Mouse (Mus musculus): Measurements from ENCODE around the gene Naa38. TPM values are rescaled to one million over a fixed set of nuclear protein-coding genes. Genes with fewer than 3 reads are reported as not detected.
A peak's percentile ranks its signal among the peaks of the same experiment; 100 is the strongest.

Gene Naa38
- polyA plus RNA-seq, 1 experiment from 2014 or later: 174 TPM

GRCm38 (mm10) chr11:69398059-69398458 is 2.8 kb downstream of the Naa38 start, which contains the start of gene Tmem88:
TSS of gene Tmem88 (minus strand) at chr11:69398234.
- 0% methylated on average over 16 of the region's 16 CpGs for WGBS

GRCm38 (mm10) chr11:69398486-69399200 is 3.4 kb downstream of the Naa38 start:
- Histone ChIP-seq H3K27me3 (ENCODE audit: control insufficient read depth, insufficient read depth, low read length) (no peaks in the 10 kb centered on the region), H3K4me3 (ENCODE audit: control insufficient read depth in 1 of 2, insufficient read depth in 1 of 2, low read depth in 1 of 2, low read length in 2 of 2) (peak overlapping the region; percentile 59 to 60; a peak in 3 of 4 replicates), H3K4me2 (ENCODE audit: low read length) (peak overlapping the region; percentile 73), H3K9ac (ENCODE audit: low read length) (peak overlapping the region; percentile 83), H3K27ac (replicated peaks in 1 of 2; ENCODE audit: control insufficient read depth in 1 of 2, insufficient read depth in 1 of 2, low read depth in 2 of 2, low read length in 2 of 2) (peak overlapping the region in 1 of 2 experiments; percentile 95; a peak in 2 of 4 replicates), H3K4me1 (ENCODE audit: control insufficient read depth in 2 of 2, insufficient read depth in 2 of 2, low read length in 2 of 2) (peaks cover 17 to 21% of the 10 kb centered on the region in 2 experiments), H3K9me3 (ENCODE audit: control insufficient read depth, low read length) (no peaks in the 10 kb centered on the region), H3K36me3 (ENCODE audit: control insufficient read depth, insufficient read depth, low read length) (peaks cover 41% of the 10 kb centered on the region)
- WGBS: 17% methylated on average over 21 of the region's 21 CpGs
- no peak for ATAC-seq (ENCODE audit: insufficient number of reproducible peaks, insufficient read depth, low FRiP score, low read depth)

More at GRCm38 (mm10) chr11:69398059-69398458, 2.8 kb downstream of the Naa38 start, which contains the start of gene Tmem88:
- Histone ChIP-seq H3K9ac (ENCODE audit: low read length) (peak within 1 kb of the TSS; percentile 83), H3K27me3 (ENCODE audit: control insufficient read depth, insufficient read depth, low read length) (no peaks in the 10 kb centered on the region), H3K36me3 (ENCODE audit: control insufficient read depth, insufficient read depth, low read length) (peaks cover 36% of the 10 kb centered on the region), H3K4me2 (ENCODE audit: low read length) (peak within 1 kb of the TSS; percentile 73), H3K9me3 (ENCODE audit: control insufficient read depth, low read length) (no peaks in the 10 kb centered on the region), H3K4me1 (ENCODE audit: control insufficient read depth in 2 of 2, insufficient read depth in 2 of 2, low read length in 2 of 2) (peaks cover 17 to 21% of the 10 kb centered on the region in 2 experiments), H3K4me3 (ENCODE audit: control insufficient read depth in 1 of 2, insufficient read depth in 1 of 2, low read depth in 1 of 2, low read length in 2 of 2) (peak within 1 kb of the TSS; percentile 59 to 60), H3K27ac (replicated peaks in 1 of 2; ENCODE audit: control insufficient read depth in 1 of 2, insufficient read depth in 1 of 2, low read depth in 2 of 2, low read length in 2 of 2) (peak within 1 kb of the TSS; percentile 73 to 95)
- ATAC-seq (ENCODE audit: insufficient number of reproducible peaks, insufficient read depth, low FRiP score, low read depth): no peak; the same call in 1 of the 2 replicates

- Histone ChIP-seq H3K27me3 (ENCODE audit: control insufficient read depth, insufficient read depth, low read length) (no peaks in the 10 kb centered on the region), H3K9me3 (ENCODE audit: control insufficient read depth, low read length) (no peaks in the 10 kb centered on the region), H3K36me3 (ENCODE audit: control insufficient read depth, insufficient read depth, low read length) (peaks cover 49% of the 10 kb centered on the region), H3K27ac (replicated peaks in 1 of 2; ENCODE audit: control insufficient read depth in 1 of 2, insufficient read depth in 1 of 2, low read depth in 2 of 2, low read length in 2 of 2) (no peak overlapping the region), H3K4me1 (ENCODE audit: control insufficient read depth in 2 of 2, insufficient read depth in 2 of 2, low read length in 2 of 2) (peaks cover 17% of the 10 kb centered on the region in 2 experiments), H3K9ac (ENCODE audit: low read length) (peak overlapping the region; percentile 83), H3K4me3 (ENCODE audit: control insufficient read depth in 1 of 2, insufficient read depth in 1 of 2, low read depth in 1 of 2, low read length in 2 of 2) (no peak overlapping the region), H3K4me2 (ENCODE audit: low read length) (peak overlapping the region; percentile 73)
- ATAC-seq (ENCODE audit: insufficient number of reproducible peaks, insufficient read depth, low FRiP score, low read depth): no peak
- WGBS: 30% methylated on average over 66 of the region's 66 CpGs
These were observed 4.2 kb downstream of the Naa38 start for GRCm38 (mm10) chr11:69399201-69400082.

- 66% methylated on average over 25 of the region's 25 CpGs for WGBS
- Histone ChIP-seq H3K4me2 (ENCODE audit: low read length) (no peak overlapping the region), H3K27ac (replicated peaks in 1 of 2; ENCODE audit: control insufficient read depth in 1 of 2, insufficient read depth in 1 of 2, low read depth in 2 of 2, low read length in 2 of 2) (no peak overlapping the region), H3K36me3 (ENCODE audit: control insufficient read depth, insufficient read depth, low read length) (peaks cover 58% of the 10 kb centered on the region), H3K27me3 (ENCODE audit: control insufficient read depth, insufficient read depth, low read length) (no peaks in the 10 kb centered on the region), H3K9ac (ENCODE audit: low read length) (no peak overlapping the region), H3K4me1 (ENCODE audit: control insufficient read depth in 2 of 2, insufficient read depth in 2 of 2, low read length in 2 of 2) (peaks cover 17% of the 10 kb centered on the region in 2 experiments), H3K9me3 (ENCODE audit: control insufficient read depth, low read length) (no peaks in the 10 kb centered on the region), H3K4me3 (ENCODE audit: control insufficient read depth in 1 of 2, insufficient read depth in 1 of 2, low read depth in 1 of 2, low read length in 2 of 2) (no peak overlapping the region)
- ATAC-seq (ENCODE audit: insufficient number of reproducible peaks, insufficient read depth, low FRiP score, low read depth): no peak
These were observed 5.0 kb downstream of the Naa38 start for GRCm38 (mm10) chr11:69400083-69400850.

- 17% methylated on average over 22 of the region's 22 CpGs for WGBS
- no peaks in the 10 kb centered on the region for H3K9me3 ChIP-seq (ENCODE audit: control insufficient read depth, low read length)
- no peak overlapping the region for H3K4me3 ChIP-seq (ENCODE audit: control insufficient read depth in 1 of 2, insufficient read depth in 1 of 2, low read depth in 1 of 2, low read length in 2 of 2)
- peaks cover 17% of the 10 kb centered on the region in 2 experiments for H3K4me1 ChIP-seq (ENCODE audit: control insufficient read depth in 2 of 2, insufficient read depth in 2 of 2, low read length in 2 of 2)
- no peak overlapping the region for H3K27ac ChIP-seq (replicated peaks in 1 of 2; ENCODE audit: control insufficient read depth in 1 of 2, insufficient read depth in 1 of 2, low read depth in 2 of 2, low read length in 2 of 2)
- no peak overlapping the region for H3K9ac ChIP-seq (ENCODE audit: low read length)
- no peak overlapping the region for H3K4me2 ChIP-seq (ENCODE audit: low read length)
- H3K36me3 ChIP-seq (ENCODE audit: control insufficient read depth, insufficient read depth, low read length): peaks cover 67% of the 10 kb centered on the region
- peak; percentile 14; the same call in 1 of the 2 replicates for ATAC-seq (ENCODE audit: insufficient number of reproducible peaks, insufficient read depth, low FRiP score, low read depth)
- H3K27me3 ChIP-seq (ENCODE audit: control insufficient read depth, insufficient read depth, low read length): no peaks in the 10 kb centered on the region
These were observed 5.9 kb downstream of the Naa38 start for GRCm38 (mm10) chr11:69401210-69401637.

GRCm38 (mm10) chr11:69401987-69402386 is 6.7 kb downstream of the Naa38 start:
- H3K4me3 ChIP-seq (ENCODE audit: control insufficient read depth in 1 of 2, insufficient read depth in 1 of 2, low read depth in 1 of 2, low read length in 2 of 2): no peak overlapping the region
- no peak for ATAC-seq (ENCODE audit: insufficient number of reproducible peaks, insufficient read depth, low FRiP score, low read depth)
- 84% methylated on average over 12 of the region's 12 CpGs for WGBS

More at GRCm38 (mm10) chr11:69401987-69402386, 6.7 kb downstream of the Naa38 start:
- Histone ChIP-seq H3K4me1 (ENCODE audit: control insufficient read depth in 2 of 2, insufficient read depth in 2 of 2, low read length in 2 of 2) (peaks cover 10 to 13% of the 10 kb centered on the region in 2 experiments; a peak in 3 of 4 replicates), H3K36me3 (ENCODE audit: control insufficient read depth, insufficient read depth, low read length) (peaks cover 75% of the 10 kb centered on the region), H3K9ac (ENCODE audit: low read length) (no peak overlapping the region), H3K4me2 (ENCODE audit: low read length) (no peak overlapping the region), H3K27me3 (ENCODE audit: control insufficient read depth, insufficient read depth, low read length) (no peaks in the 10 kb centered on the region), H3K9me3 (ENCODE audit: control insufficient read depth, low read length) (no peaks in the 10 kb centered on the region), H3K27ac (replicated peaks in 1 of 2; ENCODE audit: control insufficient read depth in 1 of 2, insufficient read depth in 1 of 2, low read depth in 2 of 2, low read length in 2 of 2) (no peak overlapping the region)

Measured in heart, embryonic 14.5 days (tissue).